In genomic region chr15:102350138-102350941, GRCm38 (mm10) we compare ENCODE assay signal across 8 mouse cellular contexts. TPM values are rescaled to one million over a fixed set of nuclear protein-coding genes. Genes with fewer than 3 reads are reported as not detected.
DNase-seq lines count a peak whose midpoint lies in the region; ATAC-seq lines count a peak whose summit lies in the region.

Gene Aaas, minus strand, starts transcription at chr15:102350771.

- intact Hi-C loops in gastrocnemius, postnatal 14 days (cut with DNase I; ENCODE audit: low total_unique reads): no loop called here
- intact Hi-C loops in left cerebral cortex, postnatal 10 days (cut with DNase I): no loop called here

- ATAC-seq in inflammation-experienced regulatory T-cells, adult 6 months: peak; percentile 98
- ATAC-seq in megakaryocyte-erythroid progenitor cell, adult 5-6 weeks (replicated peaks; ENCODE audit: low FRiP score, low TSS enrichment, poor library complexity, severe bottlenecking): peak; percentile 82

- DNase-seq in adrenal gland, adult (ENCODE audit: inconsistent age in 2 of 2, low spot score in 1 of 2): peak; percentile 95 to 99
- DNase-seq in embryo, embryonic 10.5 days (ENCODE audit: low spot score): peak; percentile 98
- peak; percentile 95 for DNase-seq in gastrocnemius, postnatal 14 days
- peak; percentile 92 to 95 for DNase-seq in left cerebral cortex, postnatal 10 days (ENCODE audit: extremely low spot score in 1 of 2, low spot score in 2 of 2)
- DNase-seq in right cerebral cortex, postnatal 25 days: peak; percentile 90
- peak; percentile 91 to 97 for DNase-seq in urinary bladder, postnatal 4 days (ENCODE audit: low spot score in 2 of 2)

RNA-seq across cellular contexts. Expression of gene Aaas, which starts in this region (rescaled TPM):
- 1 to 10 TPM; 7.2 to 8.4 TPM for total RNA-seq in gastrocnemius, postnatal 14 days (2021)
- 10 to 100 TPM; 39.8 to 53.2 (median 43.1) TPM for polyA plus RNA-seq in inflammation-experienced regulatory T-cells, adult 6 months (2017; shearing (Covaris generic))
- total RNA-seq in left cerebral cortex, postnatal 10 days (2021): 10 to 100 TPM; 20.2 to 30.8 TPM
- 145 and 165 TPM in 2 replicates for total RNA-seq in megakaryocyte-erythroid progenitor cell, adult 5-6 weeks (2014; fragmentation: Nextera tagmentation)
- total RNA-seq in megakaryocyte-erythroid progenitor cell, adult 5-6 weeks (2017): 179 and 207 TPM in 2 replicates

Comparison
In these comparisons a context has a peak if more than half of its experiments do, and no peak if none do; other contexts are left out.
1. Peak in every context shown above with its lines: DNase-seq and ATAC-seq.
2. RNA of gene Aaas (total RNA-seq): 145 to 207 TPM in megakaryocyte-erythroid progenitor cell, adult 5-6 weeks; 20.2 to 30.8 TPM in left cerebral cortex, postnatal 10 days and 7.2 to 8.4 TPM in gastrocnemius, postnatal 14 days; every median in the first group is over 4 times any median in the second.